Mouse (Mus musculus) stomach, adult 2 months (tissue): ENCODE measurements around the gene Olfr510. TPM values are rescaled to one million over a fixed set of nuclear protein-coding genes. Genes with fewer than 3 reads are reported as not detected.

ENCODE experiments used
- polyA plus RNA-seq: library from polyadenylated mRNA; depleted of rRNA; stranded (reverse); fragments of >200 nt; gene quantifications from 2 replicates; pipeline ENCODE4 v1.2.3, GENCODE M21; 2012; rRNA removed

Olfr510 gene
- polyA plus RNA-seq = not detected in 2 replicates

GRCm38 (mm10) chr7:108666118-108666517, at the start of gene Olfr510:
Gene Olfr510, plus strand, starts transcription at chr7:108666418.

GRCm38 (mm10) chr7:108621514-108621913, 44.7 kb upstream of the Olfr510 start, which contains the start of gene Olfr507:
Gene Olfr507, plus strand, starts transcription at chr7:108621814.

GRCm38 (mm10) chr7:108629694-108630093, 36.5 kb upstream of the Olfr510 start, which contains the start of gene Olfr508:
Gene Olfr508, plus strand, starts transcription at chr7:108629994.

GRCm38 (mm10) chr7:108651806-108652205, 14.4 kb upstream of the Olfr510 start, which contains the start of gene Olfr509:
Gene Olfr509, minus strand, starts transcription at chr7:108651906.

GRCm38 (mm10) chr7:108713020-108713419, 46.8 kb downstream of the Olfr510 start, which contains the start of gene Olfr512:
Gene Olfr512, plus strand, starts transcription at chr7:108713320.

Other genes with a start within 250 kb of the Olfr510 start
- gene Olfr497, start 246.0 kb upstream of the Olfr510 start, polyA plus RNA-seq = not detected in 2 replicates
- not detected in 2 replicates for gene Olfr498, start 201.1 kb upstream of the Olfr510 start, polyA plus RNA-seq
- gene Olfr502, start 141.4 kb upstream of the Olfr510 start, polyA plus RNA-seq = not detected in 2 replicates
- gene Olfr503, start 121.9 kb upstream of the Olfr510 start, polyA plus RNA-seq = not detected in 2 replicates
- not detected in 2 replicates for gene Olfr504, start 100.6 kb upstream of the Olfr510 start, polyA plus RNA-seq
- gene Olfr506, start 55.6 kb upstream of the Olfr510 start, polyA plus RNA-seq = not detected in 2 replicates
- not detected in 2 replicates for gene Olfr507, start 44.6 kb upstream of the Olfr510 start, polyA plus RNA-seq
- not detected in 2 replicates for gene Olfr508, start 36.4 kb upstream of the Olfr510 start, polyA plus RNA-seq
- 0.03 TPM in 1 of 2 replicates, not detected in the other for gene Olfr509, start 14.5 kb upstream of the Olfr510 start, polyA plus RNA-seq
- gene Olfr512, start 46.9 kb downstream of the Olfr510 start, polyA plus RNA-seq = not detected in 2 replicates
- not detected in 2 replicates for gene Olfr513, start 84.6 kb downstream of the Olfr510 start, polyA plus RNA-seq
- not detected in 2 replicates for gene Olfr514, start 159.6 kb downstream of the Olfr510 start, polyA plus RNA-seq
- not detected in 2 replicates for gene Olfr516, start 184.1 kb downstream of the Olfr510 start, polyA plus RNA-seq
- gene Olfr517, start 206.0 kb downstream of the Olfr510 start, polyA plus RNA-seq = not detected in 2 replicates
- gene Olfr518, start 218.6 kb downstream of the Olfr510 start, polyA plus RNA-seq = not detected in 2 replicates
- not detected in 2 replicates for gene Olfr519, start 228.0 kb downstream of the Olfr510 start, polyA plus RNA-seq